Mouse (Mus musculus): ENCODE measurements at regions not wholly inside any gene's neighbourhood (a gene's known extent, or its start where the extent isn't known, plus 50 kb on each side); places are given as distances from the start of the nearest gene placed in this dataset.

GRCm38 (mm10) chr12:69452986-69453385 lies 80.7 kb upstream of the Gm9887 start:
- DNase-seq = no peak

GRCm38 (mm10) chr12:69451110-69451509 lies 78.9 kb upstream of the Gm9887 start:
- no peak for DNase-seq

DNA sequence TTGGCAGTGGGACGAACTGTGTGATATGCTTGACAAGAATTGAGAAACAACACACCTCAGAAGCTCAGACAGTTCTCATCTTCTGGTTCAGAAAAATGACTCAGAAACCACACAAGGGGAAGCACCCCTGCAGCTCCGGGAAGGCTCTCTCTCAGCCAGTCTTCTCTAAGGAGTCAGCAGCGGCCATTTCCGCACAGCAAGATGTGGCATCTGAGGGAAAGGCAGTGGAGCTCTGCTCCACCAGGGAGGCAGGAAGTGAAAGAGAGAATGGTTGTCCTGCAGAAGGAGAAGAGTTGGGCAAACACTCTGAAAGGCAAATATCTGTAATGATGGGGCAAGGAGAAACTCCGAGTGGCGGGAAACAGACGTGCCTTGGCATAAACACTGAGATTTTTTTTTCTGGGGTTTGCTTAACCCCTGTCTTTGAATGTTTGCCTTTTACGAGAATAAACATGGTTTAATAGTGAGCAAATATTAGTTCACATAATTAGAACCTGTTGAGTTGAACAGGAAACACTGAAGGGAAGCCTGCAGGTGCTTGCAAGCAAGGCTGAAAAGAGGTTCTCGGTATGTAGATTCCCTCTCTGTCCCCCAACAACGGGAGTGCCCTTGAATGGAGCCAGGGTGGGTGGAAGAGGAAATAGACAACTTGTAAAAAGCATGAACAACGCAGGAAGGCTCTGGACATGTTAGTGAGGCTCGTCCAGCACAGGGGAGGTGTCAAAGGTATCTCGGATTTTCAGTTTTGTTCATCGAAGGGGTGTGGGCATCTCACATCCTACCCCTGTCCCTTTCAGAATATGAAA lies 75.9 kb upstream of the Gm9887 start:
- peak; percentile 80 to 84 for DNase-seq

- peak; percentile 62 to 65 for DNase-seq
Observed at GRCm38 (mm10) chr12:69447322-69447827, 75.1 kb upstream of the Gm9887 start.

- peak; percentile 73 to 79 for DNase-seq
Observed at GRCm38 (mm10) chr12:69446468-69447321, 74.4 kb upstream of the Gm9887 start.

GRCm38 (mm10) chr12:69446085-69446467 lies 73.8 kb upstream of the Gm9887 start:
- peak; percentile 25 to 36 for DNase-seq

GRCm38 (mm10) chr12:69442321-69442720 lies 70.1 kb upstream of the Gm9887 start:
- DNase-seq = no peak

- DNase-seq = no peak
Observed at GRCm38 (mm10) chr12:69441764-69442163, 69.5 kb upstream of the Gm9887 start.

DNA sequence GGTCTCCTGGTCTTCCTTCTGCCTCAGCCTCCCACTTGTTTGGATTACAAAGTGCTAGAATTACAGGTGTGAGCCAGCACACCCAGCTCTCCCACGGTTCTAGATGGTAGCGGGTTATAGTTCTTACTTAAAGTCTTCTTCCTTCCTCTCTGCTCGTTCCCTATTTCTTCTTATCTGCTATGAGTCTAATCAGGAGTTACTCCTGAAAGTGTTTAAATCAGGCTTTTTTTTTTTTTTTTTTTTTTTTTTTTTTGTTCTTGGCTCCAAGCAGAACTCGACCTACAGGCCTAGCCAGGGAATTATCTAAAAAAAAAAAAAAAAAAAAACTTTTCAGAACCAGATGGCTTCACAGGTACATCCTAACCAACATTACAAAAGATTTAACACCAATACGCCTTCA lies 66.0 kb upstream of the Gm9887 start:
- no peak for DNase-seq

DNA sequence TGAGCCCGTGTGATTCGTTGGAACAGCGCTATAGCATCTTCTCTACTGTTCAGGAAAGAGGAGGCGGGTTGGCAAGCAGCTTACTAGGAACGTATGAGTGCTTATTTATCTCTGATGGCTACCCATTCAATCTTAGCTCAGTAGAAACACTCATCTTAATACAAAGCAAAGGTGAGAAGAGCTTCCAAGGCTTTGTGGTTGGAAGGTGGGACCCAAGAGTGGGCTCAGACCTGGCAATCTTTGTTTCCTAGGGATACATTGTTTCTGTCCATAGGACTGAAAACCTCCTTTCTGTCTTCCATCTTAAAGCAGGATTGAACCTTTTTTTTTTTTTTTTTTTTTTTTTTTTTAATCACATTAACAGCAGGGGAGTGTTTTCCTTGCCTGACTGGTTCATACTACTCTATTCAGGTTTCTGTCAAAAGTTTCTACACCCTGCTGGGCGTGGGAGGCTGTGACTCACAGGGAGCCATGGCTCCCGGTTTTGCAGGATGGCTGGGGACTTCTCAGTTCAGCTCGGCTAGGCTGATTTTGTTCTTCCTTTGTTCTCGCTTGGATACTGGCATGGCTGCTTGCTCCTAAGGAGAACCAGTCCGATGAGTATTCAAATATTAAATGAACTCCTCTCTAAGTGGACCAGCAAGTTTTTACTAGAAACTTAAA lies 64.7 kb upstream of the Gm9887 start:
- DNase-seq = no peak

DNA sequence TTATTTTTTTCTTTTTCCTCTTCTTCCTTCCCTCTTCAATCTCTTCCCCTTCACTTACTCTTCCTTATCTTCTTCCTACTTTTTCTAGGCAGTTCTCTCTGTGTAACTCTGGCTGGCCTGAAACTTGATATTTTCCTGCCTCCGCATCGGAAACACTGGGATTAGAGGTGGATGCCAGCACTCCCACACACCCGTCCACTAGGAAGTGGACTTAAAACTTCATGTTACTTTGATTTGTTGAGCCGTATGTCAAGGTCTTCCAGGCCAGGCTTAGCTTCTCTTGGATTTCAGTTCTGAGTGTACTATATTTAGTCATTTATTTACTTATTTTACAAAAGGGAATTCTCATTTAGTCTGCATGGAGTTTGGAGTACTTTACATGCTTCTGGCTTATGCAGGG lies 62.1 kb upstream of the Gm9887 start:
- no peak for DNase-seq

DNA sequence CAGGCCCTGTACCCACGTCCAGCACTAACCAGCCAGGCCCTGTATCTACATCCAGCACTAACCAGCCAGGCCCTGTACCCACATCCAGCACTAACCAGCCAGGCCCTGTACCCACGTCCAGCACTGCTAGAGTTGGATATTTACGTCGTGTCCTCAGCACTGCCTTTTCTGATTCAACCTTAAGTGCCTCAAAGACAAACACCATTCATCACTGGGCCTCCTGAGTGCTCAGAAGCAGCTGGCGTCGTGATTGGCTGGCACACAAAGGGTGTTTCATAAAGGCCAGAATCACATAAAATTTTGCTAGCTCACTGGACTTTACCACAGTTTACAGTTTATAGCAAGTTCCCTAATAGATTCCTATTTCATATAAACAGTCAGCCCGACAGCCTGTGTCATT lies 59.8 kb upstream of the Gm9887 start:
- no peak for DNase-seq

DNA sequence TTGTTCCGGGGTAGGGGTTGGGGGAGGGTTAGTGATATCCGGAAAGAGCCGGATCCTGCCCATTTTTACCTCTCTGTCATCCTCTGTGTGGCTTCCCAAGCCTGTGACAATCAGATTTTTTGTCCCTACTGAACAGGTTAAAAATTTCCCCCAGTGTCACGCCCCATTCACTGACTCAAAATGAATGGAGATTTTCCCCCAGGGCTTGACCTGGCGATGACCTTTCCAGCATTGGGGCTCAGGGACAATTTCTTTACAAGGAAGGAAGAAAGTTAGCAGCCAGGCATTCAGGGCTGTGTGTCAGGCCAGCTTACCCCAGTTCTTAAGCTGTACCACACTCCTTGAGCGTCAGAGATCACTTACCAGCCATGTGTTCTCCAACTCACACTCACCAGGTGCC lies 55.9 kb upstream of the Gm9887 start:
- no peak for DNase-seq

- no peak for DNase-seq
Observed at GRCm38 (mm10) chr12:69425610-69426009, 53.4 kb upstream of the Gm9887 start.

DNA sequence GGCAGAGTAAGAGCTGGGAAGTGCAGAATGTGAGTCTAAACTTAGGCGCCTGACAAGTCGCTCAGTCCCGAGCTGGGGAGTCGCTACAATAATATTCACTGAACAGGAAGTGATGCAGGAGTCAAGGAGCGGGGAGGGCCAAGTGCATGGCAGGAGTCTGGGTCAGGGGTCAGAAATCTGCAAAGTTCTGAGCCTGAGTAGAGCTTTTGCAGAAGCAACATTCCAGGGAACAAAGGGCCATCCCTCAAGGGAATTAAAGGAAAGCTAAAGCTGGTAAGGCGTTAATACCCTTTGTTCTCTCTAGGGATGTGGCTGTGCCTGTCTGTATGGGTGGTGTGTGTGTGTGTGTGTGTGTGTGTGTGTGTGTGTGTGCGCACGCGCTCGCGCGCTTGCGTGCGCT lies 52.7 kb upstream of the Gm9887 start:
- DNase-seq = no peak

Measured in B cell, adult 2 months (primary cell).